Mouse (Mus musculus) thymus, postnatal 25 days (tissue): ENCODE measurements at regions not wholly inside any gene's neighbourhood (a gene's known extent, or its start where the extent isn't known, plus 50 kb on each side); places are given as distances from the start of the nearest gene placed in this dataset.

Source experiments
- DNase-seq: peaks from one replicate; pipeline ENCODE4 v3.0.0; 2022

DNA sequence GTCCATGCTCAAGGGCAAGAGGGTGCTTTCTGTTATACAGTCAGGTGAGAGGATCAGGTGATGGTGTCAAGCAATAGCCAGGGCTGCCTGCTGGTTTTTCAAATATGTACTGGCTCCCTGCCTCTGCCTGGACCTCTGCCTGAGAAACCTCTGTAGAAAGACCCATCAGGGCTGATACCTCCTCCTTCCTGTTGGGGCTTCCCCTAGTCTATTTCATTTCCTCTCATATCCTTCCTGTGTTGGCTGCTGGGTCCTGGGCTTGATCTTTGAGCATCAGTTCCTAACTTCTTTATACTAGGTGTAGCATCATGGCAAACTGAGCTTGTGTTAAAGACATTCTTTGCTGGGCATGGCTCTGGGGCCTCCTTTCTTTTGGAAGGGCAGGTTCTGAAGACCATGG, 89.5 kb downstream of the Tmem38b start:
- DNase-seq, result peak; percentile 10

DNA sequence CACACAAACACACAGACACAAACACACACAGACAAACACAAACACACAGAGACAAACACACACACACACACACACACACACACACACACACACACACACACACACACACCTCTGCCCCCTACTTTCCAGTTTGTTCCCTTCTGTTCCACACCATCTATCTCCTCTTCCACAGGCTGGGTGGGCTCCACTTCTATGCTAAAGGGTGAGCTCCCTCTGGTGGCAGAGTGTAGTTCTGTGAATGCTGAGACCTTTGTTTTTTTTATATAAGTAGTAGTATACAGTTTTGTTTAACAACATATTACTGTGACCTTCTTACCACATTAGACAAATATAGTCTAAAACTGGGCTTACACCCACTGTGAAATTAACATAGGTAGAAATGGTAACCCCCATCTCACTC, 93.3 kb downstream of the Tmem38b start:
- DNase-seq, result peak; percentile 54

DNA sequence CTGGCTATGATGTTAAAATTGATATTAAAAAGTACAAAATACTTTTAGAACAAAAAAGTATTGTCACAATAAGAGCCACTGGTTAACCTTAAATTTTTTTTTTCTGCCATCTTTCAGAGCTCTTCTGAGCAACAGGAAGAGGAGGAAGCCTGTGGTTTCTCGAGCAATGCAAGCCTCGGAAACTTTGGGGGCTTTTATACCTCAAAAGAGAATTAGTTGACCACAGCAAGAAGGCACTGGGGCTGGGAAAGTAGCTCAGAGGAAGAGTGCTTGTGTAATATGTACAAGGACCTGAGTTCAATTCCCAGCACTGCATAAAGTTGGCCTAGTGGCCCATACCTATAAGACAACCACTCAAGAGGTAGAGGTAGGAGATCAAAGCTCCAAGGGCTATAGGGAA, 94.7 kb downstream of the Tmem38b start:
- DNase-seq, result peak; percentile 12

DNA sequence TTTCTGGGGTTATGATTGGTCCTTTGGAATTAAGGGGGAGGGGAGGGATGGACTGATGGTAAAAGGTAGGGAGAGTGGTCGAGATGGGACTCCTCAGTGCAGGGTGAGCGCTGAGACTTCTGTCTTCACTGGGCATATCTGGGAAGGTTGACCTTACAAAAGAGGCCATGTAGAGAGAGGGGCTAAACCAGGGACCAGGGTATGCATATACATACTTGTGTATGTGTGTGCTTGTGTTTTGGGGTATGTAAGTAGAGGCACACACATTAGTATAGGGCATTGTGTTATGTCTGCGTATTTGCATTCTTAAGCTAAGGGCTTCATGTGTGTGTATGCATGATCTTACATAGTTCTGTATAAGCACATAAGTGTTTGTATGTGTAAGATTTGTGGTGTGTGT, 105.2 kb downstream of the Tmem38b start:
- DNase-seq, result no peak

DNA sequence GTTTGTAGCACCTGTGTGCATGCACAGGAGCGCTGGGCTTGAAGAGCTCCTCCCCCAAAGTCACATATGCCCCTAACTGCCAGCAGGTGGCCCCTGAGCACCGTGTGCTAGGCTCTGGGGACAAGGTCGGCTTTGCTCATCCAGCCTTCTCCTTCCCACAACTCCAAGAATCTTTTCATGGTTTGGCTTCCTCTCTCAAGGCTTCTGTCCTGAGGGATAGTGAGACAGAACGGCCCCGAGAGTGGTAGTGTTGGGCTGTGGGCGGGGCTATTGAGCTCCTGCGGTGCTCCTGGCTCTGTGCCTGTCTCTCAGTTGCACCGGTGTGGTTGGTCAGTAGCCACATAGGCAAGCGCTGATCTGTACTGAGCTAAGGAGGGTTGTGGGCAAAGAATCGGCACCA, 105.7 kb downstream of the Tmem38b start:
- peak; percentile 4 for DNase-seq

DNA sequence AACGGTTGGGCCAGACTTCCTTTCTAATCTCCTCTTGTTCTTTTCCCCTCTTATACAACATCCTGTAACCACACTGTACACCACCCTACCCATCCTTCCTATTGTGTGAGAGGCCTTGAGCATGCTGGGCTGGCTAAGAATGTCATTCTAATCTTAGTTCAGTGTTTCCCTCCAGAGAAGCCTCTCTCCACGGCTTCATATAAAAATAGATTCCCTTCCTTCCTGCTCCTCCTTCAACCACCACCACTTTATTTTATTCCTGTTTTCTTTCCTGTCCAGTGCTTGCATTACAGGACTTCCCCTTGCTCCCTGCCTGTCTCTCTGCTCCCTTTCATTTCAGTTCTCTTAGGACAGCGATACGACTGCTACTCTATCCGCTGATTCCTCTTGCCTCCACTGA, 109.5 kb downstream of the Tmem38b start:
- no peak for DNase-seq

DNA sequence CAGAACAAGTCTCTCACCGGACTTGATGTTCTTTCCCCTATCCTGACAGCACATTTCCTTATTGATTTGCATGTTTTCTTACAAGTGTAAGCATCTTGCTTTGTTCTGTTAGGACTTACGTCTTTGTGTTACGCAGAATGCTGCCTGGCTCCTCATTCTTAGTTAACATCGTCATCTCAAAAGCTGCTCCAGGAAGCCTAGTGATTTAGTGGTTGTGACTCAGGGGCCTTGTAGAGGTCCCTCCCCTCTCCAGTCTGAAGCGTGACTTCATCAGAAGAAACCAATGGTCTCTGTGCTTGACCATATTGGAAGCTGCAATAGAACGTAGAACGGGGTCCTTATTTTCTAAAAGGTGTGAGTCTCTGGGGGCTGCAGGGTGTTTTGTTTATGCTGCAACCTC, 122.9 kb downstream of the Tmem38b start:
- no peak for DNase-seq

DNA sequence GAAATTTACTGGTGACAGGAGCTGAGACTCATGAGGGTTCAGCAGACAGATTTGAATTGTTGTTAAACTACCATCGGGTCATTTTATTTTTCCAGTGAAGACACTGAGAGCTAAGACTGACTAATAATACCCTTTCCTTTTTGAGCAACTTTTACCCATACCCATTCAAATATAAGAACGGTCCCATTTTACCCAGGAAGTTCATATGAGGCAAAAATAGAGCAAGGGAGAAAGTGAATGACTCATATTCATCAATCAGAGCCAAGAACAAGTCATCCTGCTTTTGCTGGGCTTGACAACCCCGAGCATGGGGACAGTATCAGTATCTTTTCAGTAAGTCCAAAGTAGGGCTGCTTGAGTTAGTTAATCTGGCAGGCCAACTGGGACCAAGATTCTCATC, 123.3 kb downstream of the Tmem38b start:
- DNase-seq, result no peak

DNA sequence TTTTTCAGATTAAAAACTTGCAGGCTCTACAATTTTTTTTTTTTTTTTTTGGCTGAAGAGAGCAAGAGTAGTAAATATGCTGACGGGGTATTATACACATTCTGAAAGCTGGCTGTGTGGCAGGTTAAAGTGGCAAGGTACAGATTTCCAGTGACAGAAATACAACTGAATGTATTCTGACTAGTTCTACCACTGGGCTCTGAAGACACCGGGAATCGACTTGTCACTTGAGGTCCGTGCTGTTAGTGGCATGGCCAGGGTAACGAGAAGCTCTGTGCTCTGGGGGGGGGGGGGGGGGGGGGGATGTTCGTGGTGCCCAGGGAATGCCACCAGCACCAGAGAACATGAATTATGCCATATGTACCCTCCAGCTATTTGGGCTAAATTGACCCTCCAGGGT, 124.7 kb downstream of the Tmem38b start:
- no peak for DNase-seq

DNA sequence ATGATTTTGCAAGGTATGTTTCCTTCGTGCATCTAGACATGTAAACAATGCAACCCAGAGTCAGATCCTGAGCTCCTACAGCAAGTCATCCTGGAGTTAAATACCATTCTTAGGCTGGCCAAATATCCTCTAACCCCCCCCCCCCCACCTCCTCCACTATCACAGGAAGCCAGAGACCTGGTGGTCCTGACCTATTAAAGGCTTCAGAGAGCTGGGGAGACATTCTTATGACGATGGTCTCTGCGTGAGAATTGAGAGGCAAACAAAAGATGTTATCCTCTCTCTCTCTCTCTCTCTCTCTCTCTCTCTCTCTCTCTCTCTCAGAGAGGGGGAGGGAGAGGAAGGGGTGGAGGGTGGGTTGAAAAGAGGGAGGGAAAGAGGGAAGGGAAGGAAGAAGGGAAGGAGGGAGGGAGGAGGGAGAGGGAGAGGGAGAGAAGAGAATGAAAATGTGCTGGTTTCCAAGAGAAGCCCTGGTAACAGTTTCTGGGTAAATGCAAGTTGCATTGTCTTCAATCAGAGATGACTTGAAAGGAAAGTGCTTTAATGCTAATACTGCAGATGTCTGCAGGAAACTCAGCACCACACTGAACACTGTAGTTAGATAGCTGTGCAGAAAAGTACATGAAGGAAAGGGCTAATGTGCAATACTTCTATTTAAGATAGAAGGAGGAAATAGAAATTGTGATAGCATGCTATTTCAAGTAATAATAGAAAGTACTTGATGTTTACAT, 125.3 kb downstream of the Tmem38b start:
- DNase-seq, result no peak

DNA sequence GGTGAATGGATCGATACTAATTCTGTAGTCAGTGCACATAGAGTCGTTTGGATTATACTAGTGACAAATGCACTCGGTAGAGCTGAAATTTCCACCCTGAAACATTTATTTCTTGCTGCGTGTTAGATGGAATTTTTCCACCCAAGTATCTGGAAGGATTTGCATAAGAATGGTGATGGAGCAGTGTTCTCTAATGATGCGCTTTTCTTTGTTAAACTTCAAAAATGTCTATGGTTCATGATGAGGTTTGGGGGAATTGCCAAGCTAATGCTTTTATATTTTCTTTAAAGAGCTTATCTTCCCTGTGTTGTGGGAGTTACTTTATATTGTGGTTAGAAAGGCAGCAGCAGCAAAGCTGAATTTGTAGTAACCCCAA, 125.9 kb downstream of the Tmem38b start:
- DNase-seq, result no peak

DNA sequence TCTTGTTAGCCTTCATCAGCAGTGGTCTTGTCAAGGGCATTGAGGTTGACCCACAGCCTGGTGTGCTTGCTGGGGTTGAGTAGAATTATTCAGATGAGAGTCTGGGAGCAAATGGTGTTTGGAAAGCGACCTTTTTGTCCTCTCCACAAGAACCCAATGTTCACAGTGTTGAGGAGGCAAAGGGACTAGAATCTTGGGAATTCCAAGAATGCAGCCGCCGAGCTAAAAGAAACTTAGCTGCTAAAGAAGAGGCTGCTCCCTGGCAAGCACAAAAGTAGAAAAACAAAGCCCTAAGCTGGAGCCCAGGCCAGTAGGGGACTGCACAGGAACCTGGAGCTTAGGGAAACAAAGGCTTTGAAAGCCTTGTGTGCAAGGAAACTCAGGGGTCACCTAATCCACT, 126.4 kb downstream of the Tmem38b start:
- DNase-seq, result no peak

DNA sequence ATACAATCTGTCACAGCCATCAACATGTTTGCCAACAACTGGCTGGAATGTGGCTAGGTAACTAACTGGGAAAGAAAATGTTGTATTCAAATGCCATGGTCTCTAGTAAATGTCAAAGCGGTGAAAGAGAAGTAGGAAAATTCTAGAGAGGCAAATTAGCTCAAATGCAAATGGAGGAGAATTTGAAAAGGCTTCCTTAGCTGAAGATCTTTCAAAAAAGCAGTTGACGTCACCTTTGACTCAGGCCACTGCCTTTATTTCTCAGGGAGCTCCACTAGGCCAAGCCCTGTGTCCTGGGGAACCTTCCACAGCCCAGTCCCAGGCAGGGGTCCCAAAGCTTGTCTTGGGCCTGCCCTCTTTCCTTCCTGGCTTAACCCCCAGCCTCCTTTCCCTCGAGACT, 136.6 kb downstream of the Tmem38b start:
- DNase-seq, result no peak

DNA sequence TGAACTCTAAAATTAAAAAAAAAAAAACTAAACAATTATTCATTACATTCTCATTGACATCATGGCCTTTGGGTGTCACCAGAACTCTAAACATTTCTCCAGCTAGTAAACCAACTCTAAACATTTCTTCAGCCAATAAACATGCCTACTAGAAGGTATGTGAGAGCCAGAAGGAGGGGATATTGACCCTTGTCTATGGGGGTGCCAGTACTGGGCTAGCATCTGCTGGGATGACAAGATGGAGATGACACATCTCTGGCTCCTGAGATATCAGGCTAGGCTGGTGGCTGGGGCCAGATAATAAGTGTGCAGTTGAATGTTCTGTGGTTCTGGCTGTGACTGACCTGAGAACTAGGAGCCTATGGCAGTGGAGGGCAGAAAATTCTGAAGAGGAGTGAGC, 144.6 kb downstream of the Tmem38b start:
- DNase-seq, result no peak

DNA sequence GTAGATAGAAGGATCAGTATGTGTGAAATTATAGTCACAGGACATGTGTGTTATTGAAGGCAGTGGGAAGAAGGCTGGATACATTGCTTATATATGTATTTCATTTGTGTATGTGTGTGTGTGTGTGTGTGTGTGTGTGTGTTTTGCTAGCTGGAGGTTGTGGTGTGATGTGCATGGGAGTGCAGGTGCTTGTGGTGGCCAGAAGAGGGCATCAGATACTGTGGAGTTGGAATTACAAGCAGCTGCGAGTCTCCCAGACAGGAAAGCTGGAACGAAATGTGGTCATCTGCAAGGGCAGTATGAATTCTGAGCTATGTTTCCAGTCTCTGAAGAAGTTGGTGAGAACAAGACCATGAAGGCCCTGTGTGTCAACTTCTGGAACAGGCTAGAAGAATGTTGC, 145.1 kb downstream of the Tmem38b start:
- no peak for DNase-seq

DNA sequence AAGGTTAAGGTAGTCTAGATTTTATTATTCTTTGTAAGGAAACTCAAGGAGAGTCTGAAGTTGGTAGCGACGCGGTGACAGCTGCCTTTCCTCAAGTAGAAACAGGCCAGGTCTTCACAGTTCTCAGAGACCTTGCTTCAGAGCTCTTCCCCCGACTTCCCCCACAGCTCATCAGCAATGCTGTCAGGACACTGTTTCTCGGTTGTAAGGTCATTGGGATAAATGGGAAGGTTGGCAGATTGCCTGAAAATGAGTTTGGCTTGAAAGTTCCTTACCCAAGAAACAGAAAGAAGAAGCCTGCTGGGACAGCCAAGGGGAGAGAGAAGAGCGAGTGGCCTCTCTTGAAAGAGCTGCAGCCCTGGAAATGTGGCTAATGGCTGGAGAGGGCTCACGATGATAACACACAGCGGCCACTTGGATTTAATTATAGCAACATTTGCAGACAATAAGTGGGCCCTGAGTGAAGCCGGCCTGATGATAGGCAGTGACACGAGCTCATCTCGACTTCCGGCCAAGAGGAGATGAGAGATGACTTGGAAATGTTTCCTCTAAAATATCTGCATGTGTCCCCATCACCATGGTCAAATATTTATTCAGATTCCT, 150.3 kb downstream of the Tmem38b start:
- DNase-seq, result no peak

DNA sequence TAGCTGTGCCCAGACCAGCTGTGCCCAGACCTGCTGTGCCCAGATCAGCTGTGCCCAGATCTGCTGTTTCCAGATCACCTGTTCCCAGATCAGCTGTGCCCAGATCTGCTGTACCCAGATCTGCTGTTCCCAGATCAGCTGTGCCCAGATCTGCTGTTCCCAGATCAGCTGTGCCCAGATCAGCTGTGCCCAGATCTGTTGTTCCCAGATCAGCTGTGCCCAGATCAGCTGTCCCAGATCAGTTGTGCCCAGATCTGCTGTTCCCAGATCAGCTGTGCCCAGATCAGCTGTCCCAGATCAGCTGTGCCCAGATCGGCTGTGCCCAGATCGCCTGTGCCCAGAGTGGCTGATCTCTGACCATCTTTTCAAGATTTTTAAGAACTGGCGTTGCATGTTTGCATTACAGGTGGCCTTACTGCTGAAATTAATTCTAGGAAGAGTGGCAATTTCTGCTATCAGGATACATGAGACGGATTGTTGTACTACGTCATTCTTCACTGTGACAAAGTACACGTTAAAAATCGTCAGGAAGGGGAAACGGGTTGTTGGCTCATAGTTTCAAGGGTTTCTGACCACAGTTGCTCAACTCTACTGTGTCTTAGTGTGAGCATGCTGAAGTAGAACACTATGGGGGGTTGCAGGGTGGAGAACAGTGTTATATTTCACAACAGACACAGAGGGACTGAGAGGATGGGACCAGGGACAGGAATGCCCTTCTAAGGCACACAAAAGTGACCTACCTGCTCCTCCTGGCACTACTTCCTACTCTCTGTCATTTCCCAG, 160.9 kb downstream of the Tmem38b start:
- DNase-seq, result no peak

DNA sequence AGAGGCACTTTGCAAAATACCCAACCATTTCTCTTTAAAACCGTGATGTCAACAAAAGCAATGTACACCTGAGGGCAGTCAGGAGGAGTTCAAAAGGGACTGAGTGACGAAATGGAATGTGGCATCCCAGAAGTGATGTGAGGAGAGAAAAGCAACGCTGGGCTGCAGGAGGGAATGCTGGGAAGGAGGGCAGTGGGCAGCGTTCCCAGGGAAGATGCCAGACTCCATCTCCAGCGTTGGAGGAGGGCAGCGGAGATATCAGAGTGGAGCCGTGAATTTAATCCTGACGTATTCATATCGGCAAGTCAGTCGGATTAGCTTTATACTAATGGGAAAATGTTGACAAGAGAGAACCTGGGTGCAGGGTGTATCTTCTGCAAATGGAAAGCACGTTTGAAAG, 161.7 kb downstream of the Tmem38b start:
- no peak for DNase-seq

DNA sequence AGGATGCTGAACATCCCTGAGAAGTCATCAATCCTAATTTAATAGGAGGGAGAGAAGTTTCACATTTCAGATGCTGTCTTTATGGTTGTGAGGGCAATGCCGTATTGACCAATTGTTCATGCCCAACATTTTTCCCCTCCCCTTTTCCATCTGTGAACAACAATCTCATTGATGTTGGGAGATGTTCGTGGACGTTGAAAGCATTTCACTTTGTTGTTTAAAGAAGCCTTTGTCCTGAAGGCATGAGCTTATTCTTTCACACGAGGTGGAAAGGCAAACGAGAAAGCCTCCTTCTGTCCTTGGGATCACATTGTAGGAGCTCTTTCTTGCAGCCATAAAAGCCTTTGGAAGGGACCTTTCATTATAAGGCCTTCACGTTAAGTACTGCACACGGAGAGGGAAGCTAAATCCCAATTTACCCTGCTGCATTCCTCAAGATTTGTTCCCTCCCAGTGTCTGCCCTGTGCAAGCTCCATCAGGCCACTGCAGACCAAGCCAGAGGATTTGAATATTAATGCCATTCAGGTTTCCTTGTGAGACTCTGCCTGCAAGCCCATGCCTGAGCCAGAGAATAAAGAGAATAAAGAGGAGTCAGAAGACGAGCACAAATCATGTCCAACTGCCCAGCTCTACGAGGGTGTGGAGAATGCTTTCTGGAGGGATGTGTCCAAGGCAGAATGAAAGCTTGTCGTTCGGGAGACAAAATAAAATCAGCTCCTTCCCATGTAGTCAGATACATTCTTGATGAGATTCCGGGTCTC, 195.4 kb downstream of the Tmem38b start:
- no peak for DNase-seq

DNA sequence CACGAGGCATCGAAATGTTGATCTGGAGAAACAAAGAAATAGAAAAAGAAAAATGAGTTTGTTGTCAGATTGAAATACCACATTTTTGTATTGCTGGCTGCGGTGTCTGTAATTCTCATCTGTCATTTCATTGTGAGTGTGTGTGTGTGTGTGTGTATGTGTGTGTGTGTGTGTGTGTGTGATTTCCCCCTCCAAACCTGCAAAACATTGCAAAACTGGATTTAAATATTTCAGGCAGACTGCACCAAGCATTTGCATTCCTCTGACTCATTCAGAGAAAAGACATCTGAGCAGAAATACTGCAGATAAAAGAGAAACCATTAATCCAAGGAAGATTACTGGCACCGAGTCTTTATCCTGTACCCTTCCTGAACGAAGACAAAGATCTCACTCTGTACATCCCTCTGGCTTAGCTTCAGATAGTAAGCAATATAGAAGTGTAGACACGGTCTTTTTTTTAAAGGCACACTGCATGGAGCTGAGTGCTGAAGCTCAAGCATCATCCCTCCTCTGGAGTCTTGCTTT, 196.1 kb downstream of the Tmem38b start:
- no peak for DNase-seq

DNA sequence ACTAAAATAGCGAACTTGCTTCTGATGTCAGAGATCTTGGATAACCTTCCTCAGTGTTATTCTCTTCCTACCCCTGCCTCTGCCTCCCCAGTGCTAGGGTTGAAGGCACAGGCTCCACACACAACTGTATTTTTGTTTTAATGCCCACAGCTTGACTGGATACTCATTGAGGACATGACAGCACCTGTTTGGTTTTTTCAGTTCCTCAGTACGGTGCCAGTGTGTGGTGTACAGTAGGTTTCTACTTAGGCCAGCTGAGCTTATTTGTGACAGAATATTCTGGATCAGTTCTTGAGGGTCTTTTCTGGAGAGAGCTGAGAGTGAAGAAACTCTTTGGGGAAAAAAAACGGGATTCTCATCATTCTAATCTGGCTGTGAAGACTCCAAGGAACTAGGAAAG, 201.1 kb downstream of the Tmem38b start:
- no peak for DNase-seq

DNA sequence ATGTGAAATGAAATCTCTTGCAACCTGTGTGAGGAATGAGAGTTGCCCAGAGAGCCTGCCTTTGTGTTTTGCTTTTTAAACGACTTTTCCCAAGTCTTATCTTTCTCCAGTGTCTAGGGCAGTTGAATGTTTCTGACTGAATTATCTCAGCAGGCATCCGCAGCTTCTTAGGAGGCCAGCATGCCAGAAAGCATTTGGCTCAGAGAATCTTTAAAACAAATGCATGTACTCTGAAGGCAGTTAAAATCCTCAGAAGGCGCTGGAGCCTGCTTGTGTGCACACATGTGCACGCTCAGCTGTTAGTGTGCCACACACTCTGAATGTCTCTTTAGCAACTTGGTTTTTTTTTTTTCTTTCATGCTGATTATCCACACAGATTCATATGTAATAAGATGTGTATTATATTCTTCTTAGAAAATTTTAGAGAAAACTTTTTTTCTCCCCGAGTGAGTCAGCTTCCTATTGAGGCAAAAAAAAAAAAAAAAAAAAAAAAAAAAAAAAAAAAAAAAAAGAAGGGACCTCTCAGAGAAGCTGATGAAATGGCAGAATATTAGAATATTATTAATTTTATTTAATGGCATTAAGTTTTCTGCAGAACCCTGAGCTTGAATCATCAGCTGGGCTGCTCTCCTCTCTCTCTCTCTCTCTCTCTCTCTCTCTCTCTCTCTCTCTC, 201.9 kb downstream of the Tmem38b start:
- DNase-seq, result no peak
